Mouse (Mus musculus): Measurements from ENCODE around the gene Btla.

The Btla gene

DNA sequence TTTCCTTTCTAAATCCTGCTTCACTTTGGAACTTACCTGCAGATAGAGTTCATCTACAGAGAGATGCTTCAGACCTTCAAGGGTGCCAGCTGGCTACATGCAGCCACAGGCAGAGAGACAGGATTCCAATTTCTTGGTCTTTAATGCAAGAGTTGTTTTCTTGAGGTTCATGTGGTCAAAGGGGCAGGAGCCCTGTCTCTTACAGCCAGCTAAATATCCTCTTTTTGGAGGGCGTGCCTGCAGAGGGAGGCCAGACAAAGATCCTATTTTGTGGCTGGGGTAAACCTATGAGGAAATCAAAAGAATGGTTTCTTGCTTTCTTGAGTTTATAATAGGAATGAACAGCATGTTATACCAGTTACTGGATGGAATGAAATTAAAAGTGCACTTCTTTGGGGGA, 33.5 kb downstream of the Btla start:
- intact Hi-C loops (cut with DNase I): no loop called here

- intact Hi-C loops (cut with DNase I): no loop called here
Observed at GRCm38 (mm10) chr16:45259663-45260062, 35.5 kb downstream of the Btla start.

DNA sequence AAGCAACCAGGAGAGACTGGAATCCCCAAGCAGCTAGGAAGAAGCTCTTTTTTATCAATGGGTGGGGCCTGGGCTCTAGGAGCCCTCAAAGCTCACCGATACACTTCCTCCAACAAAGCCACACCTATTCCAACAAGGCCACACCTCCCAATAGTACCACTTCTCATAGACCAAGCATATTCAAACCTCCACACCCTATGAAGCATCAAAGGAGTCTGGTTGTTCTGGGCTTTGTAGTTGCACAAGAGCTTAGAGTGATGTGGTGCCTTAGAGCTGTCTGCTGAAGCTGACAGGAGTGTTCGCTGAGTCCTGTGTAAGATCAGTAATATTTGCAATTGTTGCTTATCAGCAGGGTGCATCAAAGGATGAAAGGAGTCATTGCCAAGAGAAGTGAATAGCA, 37.2 kb downstream of the Btla start:
- intact Hi-C loops (cut with DNase I): no loop called here

DNA sequence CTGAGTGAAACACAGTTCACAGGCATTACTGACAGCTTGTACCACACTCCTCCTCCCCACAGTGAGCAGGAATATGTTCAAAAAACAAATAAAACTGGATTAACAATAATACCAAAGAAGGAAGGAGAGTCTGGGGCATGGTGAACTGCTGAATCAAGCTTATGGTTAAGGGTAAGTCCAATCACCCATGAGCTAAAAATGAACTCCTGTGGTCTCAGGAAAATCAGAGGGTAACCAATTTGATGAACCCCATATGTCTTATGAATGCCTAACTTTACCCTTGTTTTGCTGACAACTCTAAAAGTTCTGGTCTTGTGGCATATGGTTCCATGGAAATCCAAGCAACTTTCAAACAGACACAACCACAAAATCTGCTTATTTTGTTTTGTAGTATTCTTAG, 37.9 kb downstream of the Btla start:
- intact Hi-C loops (cut with DNase I): no loop called here

GRCm38 (mm10) chr16:45269886-45270285, 45.8 kb downstream of the Btla start:
- intact Hi-C loops (cut with DNase I): no loop called here

DNA sequence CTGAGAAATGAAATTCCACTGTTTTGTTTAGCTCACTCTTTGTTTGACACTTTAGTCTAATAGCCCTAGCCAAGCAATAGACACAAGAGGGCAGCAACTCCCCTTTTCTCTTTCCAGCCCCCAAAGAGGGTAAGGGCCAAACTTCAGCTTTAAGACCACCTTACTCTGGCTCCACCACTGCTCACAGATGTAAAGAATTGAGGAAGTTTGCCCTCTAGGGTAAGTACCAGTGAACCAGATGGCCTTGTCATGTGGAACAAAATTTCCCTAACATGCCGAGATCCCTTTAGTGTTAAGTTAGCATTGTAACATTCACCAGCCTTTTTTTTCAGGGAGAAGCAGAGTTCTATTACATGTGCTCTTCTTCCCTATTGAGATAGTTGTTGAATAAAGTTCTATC, 59.0 kb downstream of the Btla start:
- intact Hi-C loops (cut with DNase I): no loop called here

DNA sequence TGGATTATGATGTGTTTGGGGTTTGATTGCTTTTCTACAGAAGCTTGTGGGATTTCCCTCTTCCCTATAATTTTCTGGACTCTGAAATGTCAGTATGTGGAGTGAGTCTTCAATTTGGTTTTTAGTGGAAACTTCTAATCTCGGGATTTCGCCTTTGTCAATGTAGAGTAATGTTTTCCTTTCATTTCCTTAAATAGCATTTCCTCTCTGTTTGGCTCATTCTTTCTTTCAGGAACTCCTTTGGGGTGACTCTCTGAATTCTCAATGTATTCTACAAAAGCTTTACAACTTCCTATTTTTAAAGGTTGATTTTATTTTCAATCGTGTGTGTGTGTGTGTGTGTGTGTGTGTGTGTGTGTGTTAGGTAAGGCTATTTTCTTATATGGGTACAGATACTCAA, 73.7 kb downstream of the Btla start:
- intact Hi-C loops (cut with DNase I): no loop called here
